Mouse (Mus musculus): ENCODE measurements around the gene Bak1. TPM values are rescaled to one million over a fixed set of nuclear protein-coding genes. Genes with fewer than 3 reads are reported as not detected.

The Bak1 gene
- polyA plus RNA-seq, 1 experiment from 2014 or later, result 8.2 TPM

GRCm38 (mm10) chr17:26974547-26974946 lies 54.3 kb downstream of the Bak1 start:
- H3K4me1 ChIP-seq (ENCODE audit: control insufficient read depth, insufficient read depth, low read length), result peaks cover 9% of the 10 kb centered on the region
- no peak overlapping the region for H3K4me2 ChIP-seq (ENCODE audit: low read depth)
- WGBS, result 93% methylated on average over 15 of the region's 15 CpGs
- DNase-seq (ENCODE audit: low spot score) (no peak), ATAC-seq (ENCODE audit: insufficient read depth, low FRiP score, low TSS enrichment) (no peak)
- no peak overlapping the region for H3K27ac ChIP-seq (ENCODE audit: low read depth, low read length)
- H3K36me3 ChIP-seq (ENCODE audit: control insufficient read depth, insufficient read depth, low read length), result peaks cover 16% of the 10 kb centered on the region
- no peak overlapping the region for H3K9ac ChIP-seq (ENCODE audit: low read length)
- H3K27me3 ChIP-seq (ENCODE audit: control insufficient read depth, insufficient read depth, low read length), result no peaks in the 10 kb centered on the region
- no peak overlapping the region for H3K4me3 ChIP-seq (ENCODE audit: low read depth, low read length)
- H3K9me3 ChIP-seq (ENCODE audit: control insufficient read depth, low read length), result no peaks in the 10 kb centered on the region

GRCm38 (mm10) chr17:26972703-26973574 lies 55.9 kb downstream of the Bak1 start, which contains the start of gene Zbtb9:
Gene Zbtb9, plus strand, starts transcription at chr17:26973167.
- no peaks in the 10 kb centered on the region for H3K27me3 ChIP-seq (ENCODE audit: control insufficient read depth, insufficient read depth, low read length)
- H3K9ac ChIP-seq (ENCODE audit: low read length), result peak within 1 kb of the TSS; percentile 76
- H3K27ac ChIP-seq (ENCODE audit: low read depth, low read length), result peak within 1 kb of the TSS; percentile 70
- peak within 1 kb of the TSS; percentile 79 for H3K4me2 ChIP-seq (ENCODE audit: low read depth)
- H3K9me3 ChIP-seq (ENCODE audit: control insufficient read depth, low read length), result no peaks in the 10 kb centered on the region
- DNase-seq (ENCODE audit: low spot score) (peak; percentile 96), ATAC-seq (ENCODE audit: insufficient read depth, low FRiP score, low TSS enrichment) (peak; percentile 99)
- H3K4me3 ChIP-seq (ENCODE audit: low read depth, low read length), result peak within 1 kb of the TSS; percentile 56
- peaks cover 9% of the 10 kb centered on the region for H3K4me1 ChIP-seq (ENCODE audit: control insufficient read depth, insufficient read depth, low read length)
- WGBS, result under 1% methylated on average over 71 of the region's 75 CpGs
- peaks cover 11% of the 10 kb centered on the region for H3K36me3 ChIP-seq (ENCODE audit: control insufficient read depth, insufficient read depth, low read length)

DNA sequence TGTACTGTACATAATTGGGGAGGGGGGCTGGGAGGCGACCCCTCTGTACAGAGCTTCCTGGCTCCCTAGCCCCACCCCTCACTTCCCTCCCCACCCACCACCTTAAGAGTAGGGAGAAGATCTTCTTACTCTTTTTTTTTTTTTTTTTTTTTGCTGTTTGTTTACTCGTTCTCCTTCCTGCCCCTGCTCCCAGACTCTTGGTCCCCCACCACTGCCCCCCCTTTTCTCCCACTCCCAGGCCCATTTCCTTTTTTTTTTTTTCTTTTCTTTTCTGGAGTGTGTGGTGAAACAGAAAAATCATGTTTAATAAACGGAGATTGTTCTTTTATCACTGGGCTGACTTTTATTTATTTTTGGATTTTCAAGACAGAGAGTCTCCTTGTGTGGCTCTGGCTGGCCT lies 56.7 kb downstream of the Bak1 start:
- no peak for ATAC-seq (ENCODE audit: insufficient read depth, low FRiP score, low TSS enrichment)
- H3K9me3 ChIP-seq (ENCODE audit: control insufficient read depth, low read length), result no peaks in the 10 kb centered on the region
- H3K4me1 ChIP-seq (ENCODE audit: control insufficient read depth, insufficient read depth, low read length), result peaks cover 9% of the 10 kb centered on the region
- H3K4me3 ChIP-seq (ENCODE audit: low read depth, low read length), result peak overlapping the region; percentile 56
- H3K36me3 ChIP-seq (ENCODE audit: control insufficient read depth, insufficient read depth, low read length), result peaks cover 8% of the 10 kb centered on the region
- DNase-seq (ENCODE audit: low spot score), result no peak
- WGBS, result 3% methylated on average over 3 of the region's 3 CpGs
- H3K27me3 ChIP-seq (ENCODE audit: control insufficient read depth, insufficient read depth, low read length), result no peaks in the 10 kb centered on the region
- no peak overlapping the region for H3K27ac ChIP-seq (ENCODE audit: low read depth, low read length)
- peak overlapping the region; percentile 75 for H3K9ac ChIP-seq (ENCODE audit: low read length)
- H3K4me2 ChIP-seq (ENCODE audit: low read depth), result peak overlapping the region; percentile 79

- no peak overlapping the region for H3K4me3 ChIP-seq (ENCODE audit: low read depth, low read length)
- ATAC-seq (ENCODE audit: insufficient read depth, low FRiP score, low TSS enrichment) (no peak), DNase-seq (ENCODE audit: low spot score) (no peak)
- no peak overlapping the region for H3K9ac ChIP-seq (ENCODE audit: low read length)
- H3K4me1 ChIP-seq (ENCODE audit: control insufficient read depth, insufficient read depth, low read length), result peaks cover 9% of the 10 kb centered on the region
- no peaks in the 10 kb centered on the region for H3K9me3 ChIP-seq (ENCODE audit: control insufficient read depth, low read length)
- no peak overlapping the region for H3K4me2 ChIP-seq (ENCODE audit: low read depth)
- H3K27ac ChIP-seq (ENCODE audit: low read depth, low read length), result no peak overlapping the region
- H3K27me3 ChIP-seq (ENCODE audit: control insufficient read depth, insufficient read depth, low read length), result no peaks in the 10 kb centered on the region
- H3K36me3 ChIP-seq (ENCODE audit: control insufficient read depth, insufficient read depth, low read length), result peaks cover 7% of the 10 kb centered on the region
- 59% methylated on average over 7 of the region's 8 CpGs for WGBS
Observed at GRCm38 (mm10) chr17:26971247-26971905, 57.4 kb downstream of the Bak1 start.

DNA sequence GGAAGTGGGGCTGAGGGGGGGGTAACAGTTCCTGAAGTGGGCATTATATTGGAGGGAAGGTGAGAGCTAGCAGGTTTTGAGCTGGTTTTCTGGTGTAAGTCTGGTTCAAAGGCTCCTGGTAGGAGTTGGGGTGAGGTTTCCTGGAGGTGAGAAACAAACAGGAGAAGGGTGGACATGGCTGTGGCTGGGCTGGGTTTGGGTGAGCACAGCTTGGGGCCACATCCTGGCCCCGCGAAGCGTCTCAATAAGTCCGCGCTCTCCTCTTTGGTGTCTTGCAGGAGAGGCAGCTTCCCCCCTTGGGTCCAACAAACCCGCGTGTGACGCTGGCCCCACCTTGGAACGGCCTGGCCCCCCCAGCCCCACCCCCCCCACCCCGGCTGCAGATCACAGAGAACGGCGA lies 58.6 kb downstream of the Bak1 start:
- ATAC-seq (ENCODE audit: insufficient read depth, low FRiP score, low TSS enrichment) (no peak), DNase-seq (ENCODE audit: low spot score) (no peak)
- H3K9me3 ChIP-seq (ENCODE audit: control insufficient read depth, low read length), result no peaks in the 10 kb centered on the region
- WGBS, result 80% methylated on average over 10 of the region's 12 CpGs
- no peaks in the 10 kb centered on the region; the same call in 1 of the 2 replicates for H3K36me3 ChIP-seq (ENCODE audit: control insufficient read depth, insufficient read depth, low read length)
- H3K4me2 ChIP-seq (ENCODE audit: low read depth), result no peak overlapping the region
- peaks cover 9% of the 10 kb centered on the region for H3K4me1 ChIP-seq (ENCODE audit: control insufficient read depth, insufficient read depth, low read length)
- no peak overlapping the region for H3K9ac ChIP-seq (ENCODE audit: low read length)
- H3K27ac ChIP-seq (ENCODE audit: low read depth, low read length), result no peak overlapping the region
- no peaks in the 10 kb centered on the region for H3K27me3 ChIP-seq (ENCODE audit: control insufficient read depth, insufficient read depth, low read length)
- no peak overlapping the region for H3K4me3 ChIP-seq (ENCODE audit: low read depth, low read length)

Other genes starting within 250 kb of the Bak1 start
- gene Bnip1, start 247.9 kb downstream of the Bak1 start, polyA plus RNA-seq (2014; fragmentation: Nextera tagmentation; extraction: Ambion mirVana), result 49.6 and 51.6 TPM in 2 replicates
- gene Nkx2-5, start 184.0 kb downstream of the Bak1 start, polyA plus RNA-seq (2014; fragmentation: Nextera tagmentation; extraction: Ambion mirVana), result 0.15 TPM in 1 of 2 replicates, not detected in the other
- 5.6 and 5.8 TPM in 2 replicates for gene Kifc5b, start 111.9 kb downstream of the Bak1 start, polyA plus RNA-seq (2014; fragmentation: Nextera tagmentation; extraction: Ambion mirVana)
- gene Phf1, start 96.0 kb downstream of the Bak1 start, polyA plus RNA-seq (2014; fragmentation: Nextera tagmentation; extraction: Ambion mirVana), result 5.8 and 6.4 TPM in 2 replicates
- gene Cuta, start 89.4 kb downstream of the Bak1 start, polyA plus RNA-seq (2014; fragmentation: Nextera tagmentation; extraction: Ambion mirVana), result 136 and 138 TPM in 2 replicates
- gene Syngap1, start 87.8 kb downstream of the Bak1 start, polyA plus RNA-seq (2014; fragmentation: Nextera tagmentation; extraction: Ambion mirVana), result 2.6 and 2.8 TPM in 2 replicates
- gene Zbtb9, start 55.8 kb downstream of the Bak1 start, polyA plus RNA-seq (2014; fragmentation: Nextera tagmentation; extraction: Ambion mirVana), result 13.5 and 14.1 TPM in 2 replicates
- gene Itpr3, start 28.3 kb upstream of the Bak1 start, polyA plus RNA-seq (2014; fragmentation: Nextera tagmentation; extraction: Ambion mirVana), result 1.2 and 1.4 TPM in 2 replicates
- 345 and 346 TPM in 2 replicates for gene Uqcc2, start 104.9 kb upstream of the Bak1 start, polyA plus RNA-seq (2014; fragmentation: Nextera tagmentation; extraction: Ambion mirVana)
- gene Ip6k3, start 138.8 kb upstream of the Bak1 start, polyA plus RNA-seq (2014; fragmentation: Nextera tagmentation; extraction: Ambion mirVana), result 0.25 and 0.26 TPM in 2 replicates
- gene Lemd2, start 175.5 kb upstream of the Bak1 start, polyA plus RNA-seq (2014; fragmentation: Nextera tagmentation; extraction: Ambion mirVana), result 15.9 and 17.9 TPM in 2 replicates